Mouse (Mus musculus) gastrocnemius, adult 18-20 months (tissue): ENCODE results near the gene Ccl7. TPM values are rescaled to one million over a fixed set of nuclear protein-coding genes. Genes with fewer than 3 reads are reported as not detected.

Experiments used
- total RNA-seq, 2 experiments: library from RNA; stranded (reverse); gene quantifications; 2 replicates each; pipeline ENCODE4 v1.2.3; 2021

Gene Ccl7
- total RNA-seq, 2 experiments from 2014 or later, result 1.2 TPM; not detected in 1

Other genes starting within 250 kb of the Ccl7 start
- under 1 TPM in 1 of 2 experiments, not detected in 1; 0.21 TPM for gene 5530401A14Rik, start 185.0 kb upstream of the Ccl7 start, total RNA-seq
- gene Asic2, start 77.3 kb upstream of the Ccl7 start, total RNA-seq, result under 1 TPM; 0.11 to 0.31 TPM
- 1 to 10 TPM in 1 of 2 experiments, under 1 TPM in 1; 0.48 to 1.5 TPM for gene Ccl2, start 10.1 kb upstream of the Ccl7 start, total RNA-seq
- not detected for gene Gm17268, start 7.2 kb upstream of the Ccl7 start, total RNA-seq
- gene Ccl11, start 12.1 kb downstream of the Ccl7 start, total RNA-seq, result 10 to 100 TPM; 13.2 to 21.0 TPM
- not detected for gene Ccl12, start 56.1 kb downstream of the Ccl7 start, total RNA-seq
- under 1 TPM; 0.50 to 1.00 TPM for gene Ccl8, start 69.5 kb downstream of the Ccl7 start, total RNA-seq